Mouse (Mus musculus): Measurements from ENCODE around the gene Sox18. TPM values are rescaled to one million over a fixed set of nuclear protein-coding genes. Genes with fewer than 3 reads are reported as not detected.

The Sox18 gene
- total and polyA plus RNA-seq, 3 experiments, result 20.3 to 164 (median 34.7) TPM

DNA sequence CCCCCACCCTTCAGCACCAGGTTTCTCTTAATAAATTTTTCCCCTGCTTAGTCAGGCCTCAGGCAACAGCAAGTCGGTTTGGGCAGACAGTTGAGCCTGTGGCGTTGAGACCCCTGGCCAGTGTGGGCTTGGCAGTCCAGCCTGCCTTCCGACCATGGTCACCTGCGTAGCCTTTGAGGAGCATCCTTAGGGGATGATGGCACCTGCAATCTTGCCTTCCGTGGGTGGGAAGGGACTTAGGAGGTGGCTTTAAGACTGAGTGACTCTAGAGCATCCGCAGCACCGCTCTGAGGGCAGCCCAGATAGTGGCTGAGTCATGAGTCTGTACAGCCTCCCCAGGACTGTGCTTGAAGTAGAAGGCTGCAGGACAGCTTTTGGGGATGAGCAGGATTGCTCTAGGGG, 9.3 kb upstream of the Sox18 start:
- peak; percentile 43 for DNase-seq

DNA sequence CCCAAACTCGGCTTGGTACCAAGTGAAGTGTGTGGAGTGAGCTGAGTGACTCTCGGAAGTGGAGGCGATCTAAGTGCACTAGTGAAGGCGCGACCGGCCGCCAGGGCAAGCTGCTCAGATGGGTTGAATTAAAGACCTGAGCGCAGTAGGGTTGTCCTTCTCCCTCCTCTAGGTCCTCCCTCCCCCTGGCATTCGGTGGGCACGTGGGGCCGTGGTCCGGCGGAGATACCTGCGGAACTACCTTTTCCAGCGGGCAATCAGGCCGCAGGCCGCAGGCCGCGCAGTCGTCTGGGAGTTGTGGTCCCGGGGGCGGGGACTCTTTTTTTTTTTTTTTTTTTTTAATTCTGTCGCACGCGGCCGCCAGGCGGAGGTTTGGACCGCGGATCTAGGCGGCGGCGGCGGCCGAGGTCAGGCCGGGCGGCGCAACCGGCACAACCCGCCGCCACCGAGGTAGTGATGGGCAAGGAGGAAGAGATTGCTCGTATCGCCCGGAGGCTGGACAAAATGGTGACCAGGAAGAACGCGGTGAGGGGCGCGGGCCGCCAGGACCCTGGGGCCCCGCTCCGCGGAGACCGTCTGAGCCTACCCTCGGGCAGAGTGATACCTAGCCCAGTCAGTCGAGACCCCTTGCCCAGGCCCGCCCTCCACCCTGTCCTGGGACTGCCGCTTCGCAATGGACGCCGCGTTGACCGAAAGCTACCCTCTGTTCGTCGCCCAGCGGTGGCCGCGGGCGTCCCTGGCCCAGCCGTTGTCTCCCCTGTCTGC, 8.7 kb upstream of the Sox18 start, which contains the start of gene Tcea2:
TSS of gene Tcea2 (plus strand) at position 360 of the 765 bp plus-strand sequence.
- peak; percentile 85 for DNase-seq

DNA sequence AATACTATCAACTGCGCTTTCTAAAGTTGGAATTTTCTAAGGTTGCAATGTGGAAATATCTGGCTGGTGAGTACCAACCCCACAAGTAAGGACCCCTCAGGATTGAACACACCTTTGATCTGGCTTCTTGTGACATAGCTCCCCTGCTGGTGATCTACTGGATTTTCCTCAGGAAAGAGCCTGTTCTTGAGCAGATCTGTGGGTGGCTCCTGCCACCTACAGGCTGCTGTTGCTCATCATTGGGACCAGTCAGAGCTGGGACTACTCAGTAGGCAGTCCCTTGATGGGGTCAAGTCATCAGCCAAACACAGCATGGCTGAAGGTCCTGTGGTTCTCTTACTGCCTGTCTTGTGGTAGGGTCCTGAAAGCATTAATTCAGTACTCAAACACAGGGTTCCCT, 7.3 kb upstream of the Sox18 start:
- peak; percentile 86 for DNase-seq

DNA sequence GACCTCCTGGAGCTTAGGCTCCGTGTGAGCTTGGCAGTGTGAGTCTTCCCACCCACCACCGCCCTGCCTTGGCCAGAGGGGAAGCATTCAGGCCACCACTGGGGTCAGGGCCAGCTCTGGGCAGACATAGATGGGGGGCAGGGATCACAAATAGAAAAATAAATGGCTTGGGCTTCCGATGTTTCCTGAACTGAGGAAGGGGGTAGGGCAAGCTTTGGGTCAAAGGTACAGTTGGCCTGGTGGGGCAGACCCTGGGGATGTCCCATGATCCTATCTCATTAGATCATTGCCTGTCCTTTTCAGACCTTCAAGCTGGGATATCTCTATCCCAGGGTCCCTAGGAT, 6.3 kb upstream of the Sox18 start:
- DNase-seq, result peak; percentile 66

DNA sequence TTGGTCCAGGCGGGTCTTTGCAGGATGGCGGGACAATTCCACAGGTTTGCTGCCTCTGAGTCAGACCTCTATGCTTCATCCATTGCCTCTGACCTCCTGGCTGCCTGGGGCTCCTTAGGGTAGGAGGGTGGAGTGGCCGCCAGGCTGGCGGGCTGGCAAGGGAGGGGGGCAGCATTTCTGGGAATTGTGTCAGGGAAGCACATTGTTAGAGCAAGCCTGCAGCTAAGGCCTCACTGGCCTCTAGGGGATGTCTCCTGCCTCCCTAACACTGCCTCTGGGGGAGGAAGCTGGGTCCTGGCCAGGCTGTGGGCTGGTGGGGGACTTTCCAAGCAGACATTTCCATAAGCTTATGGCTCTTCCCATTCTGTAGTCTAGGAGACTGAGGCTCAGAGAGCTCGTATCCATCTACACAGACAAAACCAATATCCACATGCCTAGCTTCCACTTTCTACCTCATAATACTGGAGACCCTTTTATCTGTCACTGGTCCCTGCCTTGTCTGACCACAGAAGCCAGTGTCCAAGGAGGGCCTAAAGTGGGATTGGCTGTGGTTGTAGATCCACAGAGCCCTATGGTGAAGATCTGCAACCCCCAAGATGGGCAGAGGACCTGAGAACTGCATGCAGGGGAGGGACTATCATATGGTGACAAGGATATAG, 5.8 kb upstream of the Sox18 start:
- DNase-seq, result peak; percentile 73

DNA sequence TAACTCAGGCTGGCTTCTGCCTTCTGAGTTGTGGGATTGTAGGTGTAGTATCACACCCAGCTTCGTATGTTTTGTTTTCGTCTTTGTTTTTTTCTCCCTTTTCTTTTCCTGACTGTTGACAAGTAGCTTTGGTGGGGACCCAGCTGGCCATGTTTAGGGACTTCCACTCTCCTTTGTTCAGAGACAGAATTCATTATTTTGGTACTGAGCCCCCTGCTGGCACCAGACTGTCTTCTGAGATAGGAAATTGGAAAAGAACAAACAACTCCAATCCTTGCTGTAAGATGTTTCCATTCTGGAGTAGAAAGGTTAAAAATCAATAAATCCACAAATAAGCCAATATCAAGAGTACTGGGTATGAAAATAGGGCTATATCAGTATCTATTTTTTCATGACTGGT, 5.0 kb upstream of the Sox18 start:
- no peak for DNase-seq

DNA sequence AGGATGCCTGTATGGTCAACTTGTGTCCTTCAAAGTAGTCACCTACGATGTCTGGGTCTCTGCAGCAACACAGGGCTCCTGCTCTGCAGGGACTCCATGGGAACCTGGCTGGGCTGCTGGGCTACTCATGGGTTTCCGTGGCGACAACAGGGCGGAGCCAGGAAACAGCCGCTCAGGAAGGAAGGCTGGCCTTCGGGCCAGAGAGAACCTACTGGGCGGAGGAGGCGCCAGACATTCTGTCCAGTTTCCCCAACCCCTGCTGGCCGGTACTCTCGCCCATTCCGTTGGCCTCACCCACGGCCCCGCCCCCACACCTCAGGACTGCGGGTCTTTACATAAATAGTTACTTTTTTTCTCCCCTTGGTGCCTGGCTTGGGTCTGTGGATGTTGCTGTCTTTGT, 4.0 kb upstream of the Sox18 start:
- DNase-seq, result peak; percentile 89

DNA sequence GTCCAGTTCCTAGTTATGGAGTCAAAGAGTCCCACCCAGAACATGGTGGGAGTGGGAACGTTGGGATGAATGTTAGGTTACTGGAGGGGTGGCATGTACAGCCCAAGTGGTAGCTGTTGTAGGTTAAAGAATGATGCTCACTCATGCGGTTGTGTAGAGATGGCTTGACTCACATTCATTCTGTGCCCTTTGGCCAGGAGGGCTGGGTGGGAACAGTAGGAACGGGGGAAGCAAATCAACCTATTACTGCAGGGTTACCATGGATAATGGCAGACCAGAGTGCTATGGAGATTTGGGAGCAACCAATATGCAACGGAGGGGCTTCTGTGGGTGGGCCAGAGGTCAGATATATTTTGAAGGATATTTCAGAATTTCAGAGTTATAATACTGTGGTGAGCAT, 3.5 kb upstream of the Sox18 start:
- DNase-seq, result no peak

DNA sequence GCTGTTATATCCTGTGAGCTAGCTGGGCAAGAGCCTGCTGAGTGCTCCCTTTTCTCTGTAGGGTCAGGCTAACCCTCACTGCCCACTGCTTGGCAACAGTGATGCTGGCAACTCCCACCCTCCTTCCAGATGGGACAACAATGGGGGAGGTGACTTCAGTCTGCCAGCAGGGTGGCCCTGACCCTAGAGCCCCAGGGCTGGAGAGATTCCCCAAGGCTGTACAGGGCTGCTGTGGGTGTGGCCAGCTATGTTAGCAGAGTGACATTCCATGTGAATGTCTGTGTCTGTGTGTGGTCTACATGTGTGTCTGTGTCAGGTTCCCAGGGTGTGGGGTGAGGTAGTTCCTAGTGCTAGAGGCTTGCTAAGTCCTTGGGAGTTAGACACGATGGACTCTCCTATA, 2.1 kb upstream of the Sox18 start:
- DNase-seq, result peak; percentile 64

DNA sequence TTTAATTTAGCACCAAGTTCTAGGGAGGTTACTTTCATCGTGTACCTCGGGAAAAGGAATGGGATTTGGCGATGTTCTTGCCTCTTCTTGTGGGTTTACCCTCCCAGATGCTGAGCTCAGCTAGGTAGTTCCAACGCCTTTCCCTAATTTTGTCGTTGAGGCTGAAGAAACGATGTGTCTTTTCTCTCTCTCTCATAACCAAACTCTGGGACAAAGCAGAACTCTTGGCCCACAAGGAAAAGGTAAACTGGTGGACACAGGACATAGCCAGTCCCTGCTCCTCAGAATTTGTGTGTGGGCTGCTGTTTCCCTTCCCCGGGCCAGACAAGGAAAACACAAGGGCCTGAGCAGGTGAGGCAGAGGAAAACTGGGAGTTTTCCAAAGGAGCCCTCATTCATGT, 544 bp upstream of the Sox18 start:
- DNase-seq, result no peak

DNA sequence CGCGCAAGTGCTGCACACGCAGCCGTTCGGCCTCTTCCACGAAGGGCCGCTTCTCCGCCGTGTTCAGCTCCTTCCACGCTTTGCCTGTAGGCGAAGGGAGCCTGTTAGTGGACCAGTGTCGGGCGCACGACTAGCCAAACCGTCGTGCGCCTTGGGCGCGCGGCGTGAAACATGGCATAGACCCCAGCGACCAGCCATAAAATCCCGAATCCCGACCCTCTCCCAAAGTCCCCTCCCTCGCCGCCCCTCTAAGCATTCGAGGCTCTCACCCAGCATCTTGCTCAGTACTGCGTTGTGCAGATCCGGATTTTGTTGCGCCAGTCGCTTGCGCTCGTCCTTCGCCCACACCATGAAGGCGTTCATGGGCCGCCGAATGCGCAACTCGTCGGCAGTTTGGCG, 528 bp downstream of the Sox18 start:
- DNase-seq, result no peak

DNA sequence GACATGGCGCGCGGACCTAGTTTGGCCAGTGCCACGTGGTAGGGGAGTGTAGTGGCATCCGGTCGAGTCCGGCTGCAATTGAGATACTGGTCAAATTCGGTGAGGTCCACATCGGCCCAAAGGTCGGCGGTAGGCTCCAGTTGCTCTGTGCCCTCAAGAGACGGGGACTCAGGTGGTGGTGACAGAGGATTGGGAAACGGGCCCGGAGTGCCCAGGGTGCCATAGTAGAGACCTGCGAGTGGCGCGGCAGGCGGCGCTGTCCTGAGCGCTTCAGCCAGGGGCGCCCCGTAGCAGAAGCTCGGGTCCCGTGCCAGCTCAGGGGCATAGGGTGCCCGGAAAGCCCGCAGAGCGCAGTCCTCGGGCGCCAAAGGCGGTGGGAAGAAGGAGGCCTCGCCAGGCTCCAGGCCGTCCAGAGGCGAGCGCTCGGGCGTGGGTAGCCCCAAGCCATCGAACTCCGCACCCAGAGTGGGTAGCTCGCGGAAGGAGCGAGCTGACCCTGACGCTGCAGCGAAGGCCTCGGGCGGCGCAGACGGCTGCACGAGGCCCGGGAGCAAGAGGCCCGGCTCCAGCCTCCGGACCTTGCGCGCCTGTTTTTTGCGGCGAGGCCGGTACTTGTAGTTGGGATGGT, 1.0 kb downstream of the Sox18 start:
- DNase-seq, result peak; percentile 38

DNA sequence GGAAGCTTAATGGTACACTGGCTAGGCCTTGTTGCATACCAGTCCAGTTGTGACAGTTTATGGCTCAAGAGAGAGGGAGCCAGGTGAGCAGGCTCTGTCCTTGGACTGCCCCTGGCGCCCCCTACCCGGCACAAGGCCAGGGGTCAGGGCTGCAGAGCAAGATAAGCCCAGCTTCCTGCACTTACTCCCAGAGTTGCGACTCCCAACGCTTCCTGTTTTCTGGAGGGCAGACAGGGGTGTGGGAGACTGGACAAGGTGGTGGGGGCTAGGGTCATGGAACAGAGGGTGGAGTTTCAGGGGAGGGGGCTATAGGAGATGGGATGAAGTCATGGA, 8.2 kb downstream of the Sox18 start:
- DNase-seq, result peak; percentile 83

DNA sequence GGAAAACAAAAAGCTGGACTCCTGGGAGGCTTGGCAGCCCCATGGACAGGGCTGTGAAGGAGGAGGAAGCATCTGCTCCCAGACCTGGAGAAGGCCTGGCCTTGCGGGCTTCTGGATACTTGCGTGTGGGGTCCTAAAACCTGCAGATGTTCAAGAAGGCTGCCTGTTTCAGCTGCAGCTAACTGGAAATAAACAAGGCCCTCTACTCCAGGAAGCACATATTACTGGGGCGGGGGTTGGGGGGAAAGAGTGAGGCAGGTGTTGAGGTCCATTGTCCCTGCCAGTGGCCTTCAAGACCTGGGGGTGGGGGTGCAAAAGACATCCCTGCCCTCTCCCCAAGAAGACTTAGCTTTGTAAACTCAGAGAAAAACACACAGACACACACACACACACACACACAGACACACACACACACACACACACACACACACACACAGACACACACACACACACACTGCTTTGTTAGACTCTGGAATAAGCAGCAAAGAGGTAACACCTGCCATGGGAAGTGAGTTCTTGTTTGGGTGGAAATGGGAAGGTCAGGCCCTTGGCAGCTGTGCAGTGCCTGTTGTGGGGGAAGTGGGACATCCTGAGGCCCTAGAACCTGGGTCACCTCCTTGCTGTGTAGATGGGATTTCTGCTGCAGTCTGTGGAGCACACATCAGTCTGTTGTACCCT, 8.7 kb downstream of the Sox18 start:
- no peak for DNase-seq

DNA sequence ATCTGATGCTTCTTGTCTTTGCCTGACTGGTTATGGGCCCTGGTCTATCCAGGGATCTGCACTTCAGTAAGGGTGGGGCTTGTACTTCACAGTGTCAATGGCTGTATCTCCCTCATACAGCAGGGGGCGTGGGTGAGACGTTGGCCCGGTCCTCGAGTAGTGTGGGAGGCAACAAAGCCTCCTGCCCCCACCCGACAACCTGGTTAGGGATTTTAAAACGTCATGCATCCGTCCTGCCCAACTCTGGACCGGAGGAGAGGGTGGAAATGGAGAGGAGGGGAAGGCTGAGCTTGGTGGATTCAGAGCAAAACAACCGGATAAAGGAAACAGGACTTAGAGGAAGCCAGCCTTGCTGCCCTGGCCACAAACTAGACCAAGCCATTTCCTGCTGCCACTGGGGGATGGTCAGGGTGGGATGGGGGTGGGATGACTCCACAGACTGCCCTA, 11.8 kb downstream of the Sox18 start:
- peak; percentile 90 for DNase-seq

DNA sequence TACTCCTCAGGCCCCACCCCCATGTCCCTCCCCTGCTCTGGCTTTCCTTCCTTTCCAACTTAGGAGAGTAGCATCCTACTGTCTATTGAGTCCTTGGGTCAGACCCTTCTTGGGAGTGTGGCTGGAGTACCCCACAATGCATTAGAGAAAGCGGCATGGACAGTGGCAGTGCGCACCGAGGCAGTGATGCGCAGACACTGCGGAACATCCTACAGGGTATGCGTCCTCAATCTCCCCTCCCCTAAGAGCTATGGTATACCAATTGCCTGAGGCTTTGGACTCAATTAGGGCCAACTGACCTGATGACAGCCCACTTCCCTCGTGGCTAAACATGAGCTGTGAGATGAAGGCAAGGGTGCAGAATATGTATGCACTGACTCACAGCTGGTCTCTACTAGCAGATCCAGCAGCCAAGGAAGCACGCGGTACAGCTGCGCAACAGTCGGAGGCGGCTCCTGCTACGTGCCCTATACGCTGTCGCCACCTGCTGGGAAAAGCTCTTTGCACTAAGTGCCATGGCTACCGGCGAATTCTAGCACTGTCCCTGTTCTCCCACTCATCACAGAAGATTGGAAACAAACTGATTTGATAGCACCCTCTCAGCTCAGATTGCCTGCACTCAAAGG, 12.4 kb downstream of the Sox18 start:
- peak; percentile 80 for DNase-seq

DNA sequence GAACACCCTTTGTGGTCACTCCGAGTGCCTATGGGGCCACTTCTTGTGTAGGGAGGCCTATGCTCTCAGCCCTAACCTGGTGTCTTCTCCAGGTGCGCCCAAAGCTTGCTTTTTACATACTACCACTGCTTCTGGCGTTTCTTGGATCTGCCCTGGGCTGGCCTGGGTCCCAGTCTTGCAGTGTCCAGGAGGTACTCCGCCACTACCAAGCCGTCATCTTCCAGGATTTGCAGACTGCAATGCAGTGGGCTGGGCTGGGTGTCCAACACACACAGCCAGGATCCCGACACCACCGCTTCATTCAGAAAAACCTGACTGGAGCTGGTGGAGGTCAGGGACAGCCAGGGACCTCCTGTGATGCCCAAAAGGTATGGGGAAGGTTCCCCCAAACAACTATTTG, 12.9 kb downstream of the Sox18 start:
- DNase-seq, result no peak

DNA sequence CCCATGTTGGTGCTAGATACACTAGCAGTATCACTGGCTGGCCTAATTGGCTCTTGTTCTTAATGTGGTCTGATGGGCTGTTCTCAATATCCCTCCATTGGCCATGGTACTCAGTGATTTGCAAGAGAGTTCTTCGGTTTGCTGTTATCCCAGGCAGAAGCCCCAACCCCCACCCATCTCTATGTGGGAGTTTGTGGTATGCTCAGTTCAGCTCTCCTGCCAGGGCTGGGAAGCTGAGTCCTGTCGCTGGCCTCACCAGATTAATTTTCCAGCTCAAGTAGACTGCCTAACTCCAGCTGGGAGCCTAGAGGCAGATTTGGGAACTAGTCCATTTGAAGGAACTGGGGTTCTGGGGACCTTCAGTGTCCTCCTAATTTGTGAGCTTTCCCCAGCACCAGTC, 14.0 kb downstream of the Sox18 start:
- no peak for DNase-seq

DNA sequence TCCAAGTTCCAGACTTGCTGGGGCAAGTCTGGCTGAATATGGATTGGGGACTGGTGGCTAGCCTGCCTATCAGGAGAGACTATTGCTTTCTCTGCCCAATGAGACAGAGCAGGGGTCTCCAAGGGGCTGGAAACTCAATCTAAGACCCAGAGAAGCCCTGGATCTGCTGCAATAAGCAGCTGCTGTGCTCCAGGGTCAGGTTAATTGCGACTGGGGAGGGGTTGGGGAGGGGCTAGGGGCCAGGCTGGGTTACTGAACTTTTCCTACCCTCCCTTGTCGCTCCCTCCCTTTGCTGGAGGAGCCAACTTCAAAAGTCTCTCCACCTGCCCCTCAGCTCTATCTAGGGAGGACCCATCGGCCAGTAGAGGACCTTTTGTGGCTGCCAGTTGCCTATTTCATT, 14.7 kb downstream of the Sox18 start, which contains the start of gene Gm29797:
TSS of gene Gm29797 (plus strand) at position 301 of the 400 bp plus-strand sequence.
- DNase-seq, result no peak

DNA sequence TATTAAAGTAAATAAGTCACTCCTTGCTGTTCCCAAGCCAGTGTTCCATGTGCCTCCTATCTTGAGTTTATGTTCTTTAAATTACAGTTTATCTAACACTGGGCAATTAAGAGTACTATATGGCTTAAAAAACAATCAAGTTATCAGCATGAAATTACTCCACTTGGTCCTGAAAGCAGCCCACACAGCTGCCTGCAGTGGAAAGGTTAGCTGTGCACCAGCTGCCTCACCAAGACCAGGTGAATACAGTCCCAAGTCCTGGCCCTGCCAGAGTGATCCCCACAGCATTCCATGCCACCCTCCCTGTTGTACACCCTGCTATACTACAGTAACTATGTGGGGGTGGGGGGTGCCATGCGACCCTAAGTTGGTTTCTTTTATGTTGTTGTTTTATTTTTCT, 17.9 kb downstream of the Sox18 start:
- DNase-seq, result no peak

DNA sequence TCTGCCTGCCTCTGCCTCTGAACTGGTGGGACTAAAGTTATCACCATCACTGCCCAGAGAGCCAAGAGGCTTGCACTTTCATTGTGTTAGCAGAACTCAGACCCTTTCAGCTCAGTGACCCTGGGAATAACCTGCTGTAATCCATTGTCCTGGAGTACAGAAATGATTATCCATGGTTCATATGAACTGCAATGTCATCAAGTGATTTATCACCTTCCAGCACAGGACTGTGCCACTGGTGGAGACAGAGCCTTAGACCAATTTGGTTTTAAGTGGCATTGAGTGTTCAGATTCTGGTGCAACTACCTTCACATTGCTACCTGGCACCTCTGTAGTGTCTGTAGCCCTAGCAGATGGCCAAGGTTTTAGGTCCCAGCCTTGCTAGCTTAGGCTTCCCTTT, 18.4 kb downstream of the Sox18 start:
- DNase-seq, result no peak

DNA sequence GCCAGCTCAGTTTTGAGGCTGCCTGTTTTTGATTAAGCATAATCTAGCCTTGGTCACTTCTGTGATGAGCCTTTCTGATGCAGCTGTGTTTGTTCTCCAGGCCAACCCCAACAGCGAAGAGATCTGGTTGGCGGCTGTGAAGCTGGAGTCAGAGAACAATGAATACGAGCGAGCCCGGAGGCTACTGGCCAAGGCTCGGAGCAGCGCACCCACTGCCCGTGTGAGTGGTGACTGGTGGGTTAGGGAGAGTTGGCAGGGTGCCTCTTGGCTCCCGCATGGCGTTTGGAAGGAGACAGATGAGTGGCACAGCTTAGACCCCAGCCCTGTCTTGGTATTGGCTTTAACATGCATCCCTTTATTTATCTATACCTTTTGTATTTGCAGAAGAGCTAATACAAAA, 22.5 kb downstream of the Sox18 start:
- DNase-seq, result no peak
